Mouse (Mus musculus) heart, postnatal 14 days (tissue): ENCODE data around the gene Pex3. TPM values are rescaled to one million over a fixed set of nuclear protein-coding genes. Genes with fewer than 3 reads are reported as not detected.
"Not testable (repeated sequence)": the region's sequence is repeated elsewhere in the genome, so short reads cannot be mapped to it uniquely, and the experiment has no call there.

ENCODE experiments used
- DNase-seq, 2 experiments: peaks; one replicate each; pipeline ENCODE4 v3.0.0; 2021 to 2022
- intact Hi-C: fragments of 180-260 bp; cut with DNase I; formaldehyde crosslinking; loops from one replicate; pipeline ENCODE4 v1.15.1; 2025
- total RNA-seq, 2 experiments: library from RNA; stranded (reverse); gene quantifications; 2 replicates each; pipeline ENCODE4 v1.2.3; 2021

The Pex3 gene
- total RNA-seq, 2 experiments from 2014 or later, result 16.5 to 19.2 TPM

GRCm38 (mm10) chr10:13541721-13542120, 11.2 kb downstream of the Pex3 start:
- no peak for DNase-seq
- intact Hi-C loops, result loop anchor here (10.0 kb wide), 1 partner anchor 527 kb away; no protein-coding TSS in a partner anchor

DNA sequence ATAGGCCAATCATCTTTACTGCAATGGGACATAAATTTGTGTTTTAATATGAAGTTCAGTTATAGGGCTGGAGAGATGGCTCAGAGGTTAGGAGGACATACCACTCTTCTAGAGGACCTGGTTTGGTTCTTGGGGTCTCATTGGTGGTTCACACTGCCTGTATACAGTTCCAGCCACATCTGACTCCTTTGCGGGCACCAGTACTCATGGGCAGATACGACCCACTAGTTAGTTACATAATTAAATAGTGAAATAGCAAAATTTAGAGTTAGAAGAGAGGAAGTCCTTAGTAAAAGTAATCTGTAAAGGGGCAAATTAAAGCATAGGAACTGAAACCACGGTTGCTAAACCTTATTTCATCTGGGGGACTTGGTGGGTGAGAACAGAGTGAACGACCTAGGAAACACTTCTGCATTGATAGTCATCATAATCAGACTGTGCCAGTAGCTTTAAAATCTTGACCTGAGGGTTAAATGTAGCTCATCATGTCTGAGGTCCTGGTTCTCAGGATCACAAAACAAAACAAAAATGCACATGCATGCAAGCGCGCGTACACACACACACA, 13.1 kb downstream of the Pex3 start:
- no peak for DNase-seq
- intact Hi-C loops, result loop anchor here (10.0 kb wide), 1 partner anchor 525 kb away; no protein-coding TSS in a partner anchor

GRCm38 (mm10) chr10:13536706-13537105, 16.2 kb downstream of the Pex3 start:
- intact Hi-C loops, result no loop called here
- no peak for DNase-seq

GRCm38 (mm10) chr10:13534751-13535150, 18.2 kb downstream of the Pex3 start:
- DNase-seq, result peak; percentile 22 to 49
- intact Hi-C loops, result no loop called here

- intact Hi-C loops, result no loop called here
- DNase-seq, result no peak
These were observed 24.8 kb downstream of the Pex3 start for GRCm38 (mm10) chr10:13528155-13528554.

DNA sequence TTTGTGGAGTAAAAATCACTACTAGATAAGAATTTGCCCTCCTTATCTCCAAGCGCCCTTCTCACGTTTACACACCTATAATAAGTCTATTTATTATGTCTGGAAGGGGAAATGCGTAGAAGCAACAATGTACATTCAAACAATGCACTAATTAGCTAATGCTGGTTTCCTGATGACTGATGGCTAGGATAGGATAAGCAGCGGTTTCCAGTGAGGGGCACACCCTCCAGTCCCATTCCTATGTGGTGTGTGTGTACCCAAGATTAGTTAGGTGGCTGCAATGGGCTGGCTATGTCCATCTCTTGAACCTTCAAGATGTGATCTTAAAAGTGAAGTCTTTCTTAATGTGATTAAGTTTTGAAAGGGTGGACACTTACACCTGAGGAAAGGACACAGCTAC, 31.1 kb downstream of the Pex3 start:
- intact Hi-C loops, result no loop called here
- DNase-seq, result no peak

GRCm38 (mm10) chr10:13502371-13502770, 50.6 kb downstream of the Pex3 start:
- peak in 1 of 2 experiments; percentile 20 for DNase-seq
- intact Hi-C loops, result no loop called here

DNA sequence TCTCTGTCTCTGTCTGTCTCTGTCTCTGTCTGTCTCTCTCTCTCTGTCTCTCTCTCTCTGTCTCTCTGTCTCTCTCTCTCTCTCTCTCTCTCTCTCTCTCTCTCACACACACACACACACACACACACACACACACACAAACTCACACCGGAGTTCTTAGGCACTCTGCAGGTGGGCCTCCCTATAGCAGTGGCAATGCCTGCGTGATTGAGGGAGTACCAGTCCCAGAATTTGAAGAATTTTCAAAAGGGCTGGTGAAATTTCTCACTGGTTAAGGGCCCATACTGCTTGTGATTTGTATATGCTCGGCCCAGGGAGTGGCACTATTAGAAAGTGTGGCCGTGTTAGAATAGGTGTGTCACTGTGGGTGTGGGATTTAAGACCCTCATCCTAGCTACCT, 51.4 kb downstream of the Pex3 start:
- DNase-seq, intact Hi-C loops: not testable (repeated sequence)

DNA sequence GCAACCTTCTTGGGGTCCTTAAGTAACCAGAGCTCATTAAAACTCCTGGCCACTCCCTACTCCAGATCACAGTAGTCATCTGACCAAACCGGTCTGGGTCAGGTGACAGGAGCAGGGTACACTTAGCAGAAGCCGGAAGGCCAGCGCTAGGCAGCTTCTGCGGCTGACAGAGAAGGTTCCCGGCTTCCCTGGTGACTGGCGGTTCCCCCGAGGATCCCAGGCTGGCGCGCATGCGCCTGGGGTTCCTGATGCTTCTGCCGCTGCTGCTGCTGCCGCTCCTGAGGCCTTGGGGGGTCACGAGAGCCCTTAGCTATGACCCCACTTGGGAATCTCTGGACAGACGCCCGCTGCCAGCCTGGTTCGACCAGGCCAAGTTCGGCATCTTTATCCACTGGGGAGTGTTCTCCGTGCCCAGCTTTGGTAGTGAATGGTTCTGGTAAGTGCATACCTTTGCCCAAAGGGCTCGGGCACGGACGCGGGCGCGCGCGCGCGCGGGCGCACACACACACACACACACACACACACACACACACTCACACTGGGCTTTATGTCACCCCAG, 51.9 kb downstream of the Pex3 start:
- intact Hi-C loops, result no loop called here
- DNase-seq, result peak; percentile 88 to 89

DNA sequence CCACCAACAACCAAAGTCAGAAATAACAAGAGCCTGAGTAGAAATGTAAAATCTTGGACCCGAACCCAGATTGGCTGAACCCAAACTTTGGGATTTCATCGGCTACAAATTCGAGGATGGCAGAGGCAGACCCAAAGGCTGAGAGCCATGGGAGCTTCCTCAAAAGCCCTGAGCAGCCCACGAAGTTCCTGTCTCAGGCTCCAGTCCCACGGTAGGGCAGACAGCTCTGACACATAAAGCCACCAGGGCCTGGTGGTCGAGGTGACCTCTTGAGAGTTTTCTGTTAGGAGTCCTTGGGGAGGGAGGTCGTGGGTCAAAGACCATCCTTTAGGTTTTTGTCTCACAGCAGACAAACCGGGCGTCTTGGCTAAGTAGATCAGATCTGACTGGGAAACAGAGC, 52.5 kb downstream of the Pex3 start:
- intact Hi-C loops, result no loop called here
- DNase-seq, result no peak

DNA sequence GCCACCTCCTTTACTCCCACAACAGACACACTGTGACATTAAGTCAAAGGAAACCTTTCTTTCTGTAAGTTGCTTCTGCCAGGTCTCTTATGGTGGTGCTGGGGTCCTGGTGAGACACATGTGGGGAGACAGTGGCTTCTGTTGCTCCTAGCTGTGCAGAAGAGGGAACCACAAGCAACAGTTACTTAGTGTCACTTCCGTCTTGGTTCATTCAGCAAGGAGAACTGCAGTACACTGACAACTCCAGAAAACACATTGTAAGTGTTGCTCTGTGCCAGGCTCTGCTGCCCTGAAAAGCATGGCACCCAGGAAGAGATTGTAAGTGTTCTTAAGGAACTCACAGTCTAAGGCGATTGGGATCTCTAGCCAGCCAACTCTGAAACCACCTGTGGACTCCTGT, 53.6 kb downstream of the Pex3 start, which contains the start of gene Fuca2:
Fuca2 (plus strand) TSS at position 210 of the 400 bp plus-strand sequence.
- DNase-seq, result no peak
- intact Hi-C loops, result no loop called here

DNA sequence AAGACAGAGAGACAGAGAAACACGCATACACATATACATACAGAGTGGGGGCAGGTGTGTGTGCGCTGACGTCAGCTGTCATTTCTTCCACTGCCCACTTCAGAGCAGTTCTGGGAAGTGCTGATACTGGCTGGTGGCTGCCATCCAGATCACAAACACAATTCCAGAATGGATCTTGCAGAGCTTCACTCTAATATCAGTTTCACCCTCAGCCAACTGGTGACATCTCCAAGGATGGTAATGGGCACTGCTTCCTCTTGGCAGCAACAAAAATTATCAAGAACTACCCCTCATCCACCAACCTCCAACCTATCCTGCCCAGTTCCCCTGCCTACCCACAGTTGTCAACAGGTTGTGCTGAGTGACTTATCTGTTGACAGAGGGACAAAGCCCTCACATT, 56.6 kb downstream of the Pex3 start:
- peak; percentile 34 to 47 for DNase-seq
- intact Hi-C loops, result no loop called here

DNA sequence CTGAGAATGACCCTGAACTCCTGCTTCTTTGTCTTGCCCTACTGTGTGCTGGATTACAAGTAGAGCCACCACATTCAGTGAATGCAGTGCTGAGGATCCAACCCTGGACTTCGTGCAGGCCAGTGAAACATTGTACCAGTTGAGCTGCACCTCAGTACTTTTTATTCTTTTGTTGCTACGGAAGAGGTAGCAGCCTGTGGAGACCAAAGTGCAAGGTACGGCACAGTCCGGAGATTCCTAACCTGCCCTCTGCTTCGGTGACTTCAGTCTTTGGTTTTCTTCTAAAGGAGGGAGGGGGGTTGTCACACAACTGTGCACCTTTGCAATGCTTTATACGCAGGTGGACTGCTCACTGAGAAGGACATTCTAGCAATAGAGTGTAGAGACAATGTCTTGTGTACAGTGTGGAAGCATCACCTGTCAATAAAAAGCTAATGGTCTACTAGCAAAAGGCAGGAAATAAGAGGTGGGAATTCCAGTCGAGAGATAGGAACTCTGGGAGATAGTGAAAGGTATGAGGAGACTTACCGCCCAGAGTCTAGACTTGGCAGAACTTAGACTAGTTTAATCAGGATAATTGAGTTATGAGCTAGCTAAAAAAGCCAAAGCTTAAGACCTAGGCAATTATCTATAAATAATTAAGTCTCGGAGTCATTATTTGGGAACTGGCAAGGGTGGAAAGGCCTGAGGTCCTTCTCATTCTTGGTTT, 58.8 kb downstream of the Pex3 start:
- intact Hi-C loops, result no loop called here
- DNase-seq, result no peak

DNA sequence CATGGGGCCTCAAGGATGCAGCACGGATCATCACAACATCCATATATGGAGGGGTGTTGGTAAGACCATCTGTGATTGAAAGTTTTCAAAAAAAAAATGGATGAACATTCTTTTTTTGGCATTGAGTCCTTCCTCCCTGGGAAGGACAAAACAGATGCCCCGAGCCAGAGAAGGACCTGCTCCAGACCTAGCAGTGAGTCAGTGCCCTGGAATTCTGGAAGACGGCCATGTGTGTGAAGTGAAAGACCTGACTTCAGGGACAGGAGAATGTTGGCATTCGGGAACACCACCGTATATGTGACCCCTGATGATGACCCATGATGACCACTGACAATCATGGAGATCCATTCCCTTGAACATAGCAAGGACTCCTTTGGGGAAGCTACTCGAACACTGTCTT, 63.3 kb downstream of the Pex3 start:
- peak in 1 of 2 experiments; percentile 57 for DNase-seq
- intact Hi-C loops, result no loop called here

- intact Hi-C loops, result no loop called here
- DNase-seq, result no peak
These were observed 67.0 kb downstream of the Pex3 start for GRCm38 (mm10) chr10:13485958-13486357.

GRCm38 (mm10) chr10:13479341-13479740, 73.6 kb downstream of the Pex3 start:
- DNase-seq, result no peak
- intact Hi-C loops, result no loop called here

GRCm38 (mm10) chr10:13475121-13475520, 77.8 kb downstream of the Pex3 start:
- intact Hi-C loops, result no loop called here
- DNase-seq, result no peak

DNA sequence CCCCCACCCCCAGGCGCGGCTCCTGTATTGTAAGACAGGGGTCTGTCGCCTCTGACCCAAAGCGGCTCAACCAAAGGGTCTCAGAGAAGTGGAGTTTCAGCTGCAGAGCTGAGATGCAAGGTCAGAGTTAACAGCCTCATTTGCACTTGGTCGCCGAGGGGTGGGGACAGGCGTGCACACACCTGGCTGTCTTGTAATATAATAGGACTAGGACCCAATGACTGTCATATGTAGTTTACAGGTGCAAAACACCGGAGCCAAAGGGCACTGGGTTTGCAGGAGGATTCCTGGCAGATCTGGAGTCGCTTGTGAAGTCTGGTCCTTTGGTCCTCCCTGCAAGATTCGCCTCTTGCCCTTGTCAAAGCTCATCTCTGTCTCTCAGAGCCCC, 78.4 kb downstream of the Pex3 start:
- no peak for DNase-seq
- intact Hi-C loops, result no loop called here
